ENCODE assay signal across 9 mouse cellular contexts in genomic region chr9:10904616-10905363, GRCm38 (mm10). TPM values are rescaled to one million over a fixed set of nuclear protein-coding genes. Genes with fewer than 3 reads are reported as not detected.
DNase-seq lines count a peak whose midpoint lies in the region; ATAC-seq and TF ChIP-seq lines count a peak whose summit lies in the region.
"Had no signal": no experiment of that assay in that cellular context is flagged by ENCODE, and none has a peak within 500 bp of the region (broad histone marks: within the 10 kb centered on the region; RNA-seq: fewer than 3 reads in every experiment).

Cntn5 (minus strand) TSS chr9:10904775.

- no peak for TF ChIP-seq CTCF in midbrain, postnatal 0 days (IDR thresholded peaks at IDR 0.05)

- 5% methylated on average over 23 of the region's 28 CpGs for WGBS in forebrain, embryonic 10.5 days
- 3% methylated on average over 21 of the region's 28 CpGs for WGBS in midbrain, postnatal 0 days

- peak within 1 kb of the TSS; percentile 52; the same call in 1 of the 2 replicates for H3K27ac ChIP-seq in forebrain, embryonic 10.5 days
- peak within 1 kb of the TSS; percentile 66 for H3K27ac ChIP-seq in midbrain, postnatal 0 days (ENCODE audit: low read depth, low read length)

- H3K27me3 ChIP-seq in forebrain, embryonic 10.5 days (ENCODE audit: poor library complexity, severe bottlenecking) = peaks cover 19% of the 10 kb centered on the region
- no peaks in the 10 kb centered on the region for H3K27me3 ChIP-seq in midbrain, postnatal 0 days (ENCODE audit: insufficient read depth, low read length)

- peak within 1 kb of the TSS; percentile 66 for H3K9ac ChIP-seq in midbrain, postnatal 0 days (replicated peaks; ENCODE audit: low read length, poor library complexity, severe bottlenecking)

- peaks cover 10% of the 10 kb centered on the region for H3K4me1 ChIP-seq in forebrain, embryonic 10.5 days
- H3K4me1 ChIP-seq in midbrain, postnatal 0 days (ENCODE audit: insufficient read depth, low read length) = peaks cover 3% of the 10 kb centered on the region; the same call in 1 of the 2 replicates
- H3K4me1 ChIP-seq: megakaryocyte, embryonic 14.5 days had no signal

- H3K36me3 ChIP-seq in forebrain, embryonic 10.5 days (replicated peaks) = no peaks in the 10 kb centered on the region
- H3K36me3 ChIP-seq in midbrain, postnatal 0 days (ENCODE audit: insufficient read depth, low read length) = no peaks in the 10 kb centered on the region

- peak within 1 kb of the TSS; percentile 59 for H3K4me3 ChIP-seq in forebrain, embryonic 10.5 days
- peak within 1 kb of the TSS; percentile 65 for H3K4me3 ChIP-seq in midbrain, postnatal 0 days (ENCODE audit: low read depth, low read length)
- H3K4me3 ChIP-seq: megakaryocyte, embryonic 14.5 days had no signal

- no peaks in the 10 kb centered on the region for H3K9me3 ChIP-seq in forebrain, embryonic 10.5 days
- H3K9me3 ChIP-seq in midbrain, postnatal 0 days (ENCODE audit: low read length) = no peaks in the 10 kb centered on the region
- H3K9me3 ChIP-seq: megakaryocyte, embryonic 14.5 days had no signal

- peak; percentile 91 for ATAC-seq in midbrain, postnatal 0 days (ENCODE audit: low FRiP score)

- H3K4me2 ChIP-seq in midbrain, postnatal 0 days (ENCODE audit: low read depth, low read length, poor library complexity, severe bottlenecking) = peak within 1 kb of the TSS; percentile 71

- peak; percentile 3 for DNase-seq in thymus, postnatal 14 days
- DNase-seq in thymus, adult 18-20 months = no peak
- peak; percentile 30 for DNase-seq in forebrain, embryonic 10.5 days (ENCODE audit: extremely low spot score, low spot score)
- DNase-seq in layer of hippocampus, postnatal 10 days (ENCODE audit: low spot score in 2 of 2) = peak; percentile 64 to 72
- DNase-seq in midbrain, postnatal 0 days (ENCODE audit: low spot score) = peak; percentile 79
- no peak for DNase-seq in testis, postnatal 14 days (ENCODE audit: low spot score)
- DNase-seq in T-cell, adult 2 months (ENCODE audit: low spot score) = no peak
- no peak for DNase-seq in ovary, postnatal 10 days (ENCODE audit: low spot score)

RNA-seq across cellular contexts. Expression of gene Cntn5, which starts in this region (rescaled TPM):
- polyA plus RNA-seq in forebrain, embryonic 10.5 days (2016; fragmentation: Nextera tagmentation; extraction: Ambion mirVana) = 0.89 and 1.2 TPM in 2 replicates
- total RNA-seq in layer of hippocampus, postnatal 10 days (2021) = 10 to 100 TPM; 17.4 to 22.4 TPM
- total RNA-seq in midbrain, postnatal 0 days (2014; rRNA removed) = 23.7 and 32.5 TPM in 2 replicates
- polyA plus RNA-seq in midbrain, postnatal 0 days (2015; fragmentation: Nextera tagmentation; extraction: Ambion mirVana) = 19.4 and 24.8 TPM in 2 replicates

Comparison
In these comparisons a context has a peak if more than half of its experiments do, and no peak if none do; other contexts are left out.
1. DNase-seq: peak in thymus, postnatal 14 days (single experiment), forebrain, embryonic 10.5 days (single experiment), layer of hippocampus, postnatal 10 days (2 of 2) and midbrain, postnatal 0 days (single experiment); none in thymus, adult 18-20 months (0 of 2), testis, postnatal 14 days (single experiment), T-cell, adult 2 months (single experiment) and ovary, postnatal 10 days (single experiment).